Mouse (Mus musculus) lung, adult 2 months (tissue): ENCODE measurements around the gene Ptk7. TPM values are rescaled to one million over a fixed set of nuclear protein-coding genes. Genes with fewer than 3 reads are reported as not detected.

Experiments
- DNase-seq: peaks from one replicate; pipeline ENCODE4 v3.0.0; 2022
- H3K4me1 ChIP-seq: fragments of 200-500 bp; 2 replicates; pipeline ENCODE4 v1.6.1; 2011; ENCODE audit warnings: low read length; ENCODE audit not compliant: control insufficient read depth, insufficient read depth
- H3K4me3 ChIP-seq: fragments of 200-500 bp; replicated peaks from 2 replicates; pipeline ENCODE3; 2011; ENCODE audit warnings: low read depth, mild to moderate bottlenecking, control low read depth, low read length; ENCODE audit errors: extremely low read depth
- CTCF ChIP-seq: fragments of 200-500 bp; IDR thresholded peaks from 2 replicates; pipeline ENCODE4 v1.5.1; 2011; ENCODE audit warnings: mild to moderate bottlenecking, low read length, control low read depth; ENCODE audit not compliant: insufficient read depth
- POLR2A ChIP-seq: fragments of 200-500 bp; IDR thresholded peaks from 2 replicates; pipeline ENCODE4 v1.6.1; 2011; ENCODE audit warnings: low read depth, mild to moderate bottlenecking, control low read depth, low read length, borderline replicate concordance; ENCODE audit errors: extremely low read depth
- WGBS: fragments of 180-500 bp; shearing (Covaris S2); methylation state at CpG from one replicate; pipeline ENCODE4 v1.1.7; 2018; 5-methylcytosine and 5-hydroxymethylcytosine counted together
- polyA plus RNA-seq: library from polyadenylated mRNA; depleted of rRNA; stranded (reverse); fragments of >200 nt; gene quantifications from 2 replicates; pipeline ENCODE4 v1.2.3, GENCODE M21; 2012

Gene Ptk7
- polyA plus RNA-seq, 1 experiment: 57.3 TPM

GRCm38 (mm10) chr17:46597956-46598355 lies 31.3 kb downstream of the Ptk7 start:
- 79% methylated on average over 11 of the region's 11 CpGs for WGBS
- H3K4me1 ChIP-seq: peaks cover 2% of the 10 kb centered on the region
- TF ChIP-seq POLR2A: no peak
- no peak for TF ChIP-seq CTCF
- no peak for DNase-seq
- H3K4me3 ChIP-seq: no peak overlapping the region

GRCm38 (mm10) chr17:46595336-46595735 lies 34.0 kb downstream of the Ptk7 start:
- WGBS: 88% methylated on average over 6 of the region's 6 CpGs
- TF ChIP-seq CTCF (no peak), POLR2A (no peak)
- DNase-seq: no peak
- Histone ChIP-seq H3K4me3 (no peak overlapping the region), H3K4me1 (no peaks in the 10 kb centered on the region)

GRCm38 (mm10) chr17:46594606-46595005 lies 34.7 kb downstream of the Ptk7 start:
- WGBS: 63% methylated on average over 9 of the region's 9 CpGs
- TF ChIP-seq POLR2A (no peak), CTCF (no peak)

GRCm38 (mm10) chr17:46593124-46593523 lies 36.2 kb downstream of the Ptk7 start:
- H3K4me1 ChIP-seq: no peaks in the 10 kb centered on the region
- WGBS: 69% methylated on average over 4 of the region's 4 CpGs
- no peak for DNase-seq
- TF ChIP-seq CTCF (no peak), POLR2A (no peak)
- H3K4me3 ChIP-seq: no peak overlapping the region

More at GRCm38 (mm10) chr17:46594606-46595005, 34.7 kb downstream of the Ptk7 start:
- H3K4me3 ChIP-seq: no peak overlapping the region
- DNase-seq: no peak
- no peaks in the 10 kb centered on the region for H3K4me1 ChIP-seq

GRCm38 (mm10) chr17:46591406-46591805 lies 37.9 kb downstream of the Ptk7 start:
- WGBS: 60% methylated on average over 19 of the region's 19 CpGs
- no peak for DNase-seq
- no peaks in the 10 kb centered on the region for H3K4me1 ChIP-seq
- TF ChIP-seq POLR2A: no peak
- no peak for TF ChIP-seq CTCF
- H3K4me3 ChIP-seq: no peak overlapping the region

GRCm38 (mm10) chr17:46590439-46590838 lies 38.9 kb downstream of the Ptk7 start:
- TF ChIP-seq POLR2A (no peak), CTCF (no peak)
- no peak for DNase-seq
- Histone ChIP-seq H3K4me3 (no peak overlapping the region), H3K4me1 (no peaks in the 10 kb centered on the region)
- WGBS: 77% methylated on average over 7 of the region's 7 CpGs

GRCm38 (mm10) chr17:46589635-46590314 lies 39.5 kb downstream of the Ptk7 start:
- no peak overlapping the region for H3K4me3 ChIP-seq
- DNase-seq: no peak
- H3K4me1 ChIP-seq: no peaks in the 10 kb centered on the region
- 81% methylated on average over 16 of the region's 16 CpGs for WGBS
- TF ChIP-seq CTCF: no peak
- no peak for TF ChIP-seq POLR2A

- DNase-seq: no peak
- H3K4me3 ChIP-seq: no peak overlapping the region
- TF ChIP-seq CTCF (no peak), POLR2A (no peak)
- WGBS: 95% methylated on average over 6 of the region's 6 CpGs
- H3K4me1 ChIP-seq: no peaks in the 10 kb centered on the region
Measured at GRCm38 (mm10) chr17:46588913-46589312, 40.4 kb downstream of the Ptk7 start.

- no peak for DNase-seq
- TF ChIP-seq POLR2A: no peak
- no peak for TF ChIP-seq CTCF
- Histone ChIP-seq H3K4me3 (no peak overlapping the region), H3K4me1 (no peaks in the 10 kb centered on the region)
- WGBS: 68% methylated on average over 9 of the region's 9 CpGs
Measured at GRCm38 (mm10) chr17:46588173-46588572, 41.1 kb downstream of the Ptk7 start.

- TF ChIP-seq CTCF: no peak
- no peak for TF ChIP-seq POLR2A
- 85% methylated on average over 8 of the region's 8 CpGs for WGBS
- Histone ChIP-seq H3K4me3 (no peak overlapping the region), H3K4me1 (no peaks in the 10 kb centered on the region)
- no peak for DNase-seq
Measured at GRCm38 (mm10) chr17:46586327-46586726, 43.0 kb downstream of the Ptk7 start.
